Mouse (Mus musculus) adipose tissue, adult 10 weeks (tissue): ENCODE measurements around the gene Xlr5a. TPM values are rescaled to one million over a fixed set of nuclear protein-coding genes. Genes with fewer than 3 reads are reported as not detected.

ENCODE experiments used
- polyA plus RNA-seq: library from polyadenylated mRNA; stranded (reverse); fragments of 350-450 nt; fragmentation: Illumina TruSeq; extraction: RNeasy Lipid Tissue Mini Kit (QIAGEN cat#74804); gene quantifications from one replicate; pipeline ENCODE4 v1.2.3, GENCODE M21; 2014; ENCODE audit warnings: low read depth, low replicate concordance

The Xlr5a gene
- polyA plus RNA-seq: not detected

DNA sequence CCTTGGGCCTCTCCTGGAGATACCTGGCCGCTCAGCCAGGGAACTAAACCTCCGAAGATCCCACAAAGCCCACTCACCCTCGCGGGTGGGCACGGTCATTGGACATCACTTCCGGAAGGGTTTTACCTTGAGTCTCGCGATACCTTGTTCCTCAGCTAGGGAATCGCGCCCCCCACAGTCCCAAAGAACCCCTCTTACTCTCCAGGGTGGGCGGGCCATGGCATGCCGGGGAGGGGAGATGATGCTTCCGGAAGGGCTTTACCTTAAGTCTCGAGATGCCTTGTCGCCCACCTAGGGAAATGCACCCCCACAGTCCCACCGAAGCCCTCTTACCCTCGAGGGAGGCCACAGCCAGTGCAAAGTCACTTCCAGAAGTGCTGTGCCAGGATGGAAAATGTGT lies at the start of gene Xlr5a, which contains the start of gene Xlr5c:
TSS of gene Xlr5a (minus strand) at position 101 of the 400 bp plus-strand sequence.
TSS of gene Xlr5c (minus strand) at position 101 of the 400 bp plus-strand sequence.

GRCm38 (mm10) chrX:73342483-73342895 lies 49.7 kb upstream of the Xlr5a start, which contains the start of gene Zfp275:
Gene Zfp275, plus strand, starts transcription at chrX:73342621.

GRCm38 (mm10) chrX:73336740-73337139 lies 44.0 kb upstream of the Xlr5a start, which contains the start of gene Gm45015:
Gene Gm45015, minus strand, starts transcription at chrX:73336840.

DNA sequence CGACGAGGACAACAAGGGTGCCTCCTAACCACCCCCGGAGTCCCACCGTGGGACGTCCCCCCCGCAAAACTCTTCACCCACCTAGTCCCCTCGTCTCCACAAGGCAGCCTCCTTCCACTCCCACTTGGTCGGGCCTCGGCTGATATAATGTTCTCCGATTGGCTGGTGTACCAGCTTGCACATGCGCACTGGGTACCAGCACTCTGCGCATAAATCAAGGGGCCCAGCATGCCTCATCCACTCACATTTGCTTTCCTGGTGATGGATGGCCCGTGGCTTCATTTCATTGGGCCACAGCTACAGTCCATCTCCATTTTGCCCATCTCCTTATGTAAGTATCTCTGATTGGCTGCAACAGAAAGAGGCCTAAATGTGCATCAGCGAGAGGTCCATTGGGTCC lies 27.5 kb downstream of the Xlr5a start, which contains the start of gene Xlr3c:
TSS of gene Xlr3c (minus strand) at position 121 of the 400 bp plus-strand sequence.

DNA sequence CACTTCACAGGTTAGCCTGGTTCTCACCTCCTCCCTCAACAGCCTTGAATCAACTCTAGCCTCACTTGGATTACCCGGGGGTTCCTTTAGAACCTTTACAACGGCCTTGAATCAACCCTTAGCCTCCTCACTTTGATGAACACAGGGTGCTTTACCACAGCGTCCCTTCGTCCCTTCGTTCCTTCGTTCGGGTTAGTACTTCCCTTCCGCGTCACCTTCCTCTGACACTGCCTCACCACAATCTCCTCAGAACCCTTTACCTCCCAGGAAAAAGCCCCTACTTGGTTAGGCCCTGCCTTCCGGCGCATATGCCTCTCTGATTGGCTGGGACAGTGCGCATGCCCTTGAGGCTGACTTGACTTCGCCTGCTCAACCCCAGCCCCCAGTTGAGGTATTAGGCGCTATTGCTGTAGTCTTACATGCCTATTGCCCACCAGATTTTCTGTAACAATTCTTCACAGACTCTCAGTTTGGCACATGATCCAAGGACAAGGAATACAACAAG lies 49.9 kb downstream of the Xlr5a start, which contains the start of gene Xlr4c:
TSS of gene Xlr4c (minus strand) at position 310 of the 505 bp plus-strand sequence.

DNA sequence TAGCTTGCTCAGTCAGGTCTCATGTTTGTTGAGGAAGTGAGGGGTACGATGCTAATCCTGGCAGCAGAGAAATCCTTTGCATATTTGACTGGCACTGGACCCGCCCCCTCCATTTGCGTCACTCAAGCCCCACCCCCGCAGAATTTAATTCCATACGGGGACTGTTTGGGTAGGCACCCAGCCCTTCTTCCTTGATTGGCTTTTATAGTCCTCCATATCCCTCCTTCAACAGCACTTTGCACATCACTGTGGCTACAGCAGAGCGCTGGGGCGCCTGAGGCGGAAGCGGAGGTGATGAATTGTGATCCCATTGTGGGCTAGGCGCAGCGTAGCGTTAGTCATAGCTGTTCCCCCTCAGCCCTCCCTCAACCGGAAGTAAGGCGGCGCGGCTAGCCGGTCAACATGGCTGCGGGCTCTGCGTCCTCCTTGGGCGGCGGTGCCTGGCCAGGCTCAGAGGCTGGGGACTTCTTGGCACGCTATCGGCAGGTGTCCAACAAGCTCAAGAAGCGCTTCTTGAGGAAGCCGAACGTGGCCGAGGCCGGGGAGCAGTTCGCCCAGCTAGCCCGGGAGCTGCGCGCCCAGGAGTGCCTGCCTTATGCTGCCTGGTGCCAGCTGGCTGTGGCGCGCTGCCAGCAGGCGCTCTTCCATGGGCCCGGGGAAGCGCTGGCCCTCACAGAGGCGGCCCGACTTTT lies 64.7 kb downstream of the Xlr5a start, which contains the start of gene F8a:
TSS of gene F8a (plus strand) at position 378 of the 692 bp plus-strand sequence.

GRCm38 (mm10) chrX:73213819-73214564 lies 78.8 kb downstream of the Xlr5a start, which contains the start of gene Xlr4b:
Gene Xlr4b, plus strand, starts transcription at chrX:73214333.

DNA sequence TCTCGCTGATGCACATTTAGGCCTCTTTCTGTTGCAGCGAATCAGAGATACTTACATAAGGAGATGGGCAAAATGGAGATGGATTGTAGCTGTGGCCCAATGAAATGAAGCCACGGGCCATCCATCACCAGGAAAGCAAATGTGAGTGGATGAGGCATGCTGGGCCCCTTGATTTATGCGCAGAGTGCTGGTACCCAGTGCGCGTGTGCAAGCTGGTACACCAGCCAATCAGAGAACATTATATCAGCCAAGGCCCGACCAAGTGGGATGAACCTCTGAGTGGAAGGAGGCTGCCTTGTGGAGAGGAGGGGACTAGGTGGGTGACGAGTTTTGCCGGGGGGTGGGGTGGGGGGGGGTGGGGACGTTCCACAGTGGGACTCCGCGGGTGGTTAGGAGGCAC lies 100.8 kb downstream of the Xlr5a start, which contains the start of gene Xlr3b:
TSS of gene Xlr3b (plus strand) at position 274 of the 400 bp plus-strand sequence.

GRCm38 (mm10) chrX:73176889-73177288 lies 115.9 kb downstream of the Xlr5a start, which contains the start of gene Spin2d:
Gene Spin2d, minus strand, starts transcription at chrX:73176989.

GRCm38 (mm10) chrX:73149350-73149749 lies 143.4 kb downstream of the Xlr5a start, which contains the start of gene DXBay18:
Gene DXBay18, minus strand, starts transcription at chrX:73149450.

DNA sequence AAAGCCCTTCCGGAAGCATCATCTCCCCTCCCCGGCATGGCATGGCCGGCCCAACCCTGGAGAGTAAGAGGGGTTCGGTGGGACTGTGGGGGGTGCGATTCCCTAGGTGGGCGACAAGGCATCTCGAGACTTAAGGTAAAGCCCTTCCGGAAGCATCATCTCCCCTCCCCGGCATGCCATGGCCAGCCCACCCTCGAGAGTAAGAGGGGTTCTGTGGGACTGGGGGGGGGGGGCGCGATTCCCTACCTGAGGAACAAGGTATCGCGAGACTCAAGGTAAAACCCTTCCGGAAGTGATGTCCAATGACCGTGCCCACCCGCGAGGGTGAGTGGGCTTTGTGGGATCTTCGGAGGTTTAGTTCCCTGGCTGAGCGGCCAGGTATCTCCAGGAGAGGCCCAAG lies 144.3 kb downstream of the Xlr5a start, which contains the start of gene Xlr5b:
TSS of gene Xlr5b (plus strand) at position 301 of the 400 bp plus-strand sequence.

DNA sequence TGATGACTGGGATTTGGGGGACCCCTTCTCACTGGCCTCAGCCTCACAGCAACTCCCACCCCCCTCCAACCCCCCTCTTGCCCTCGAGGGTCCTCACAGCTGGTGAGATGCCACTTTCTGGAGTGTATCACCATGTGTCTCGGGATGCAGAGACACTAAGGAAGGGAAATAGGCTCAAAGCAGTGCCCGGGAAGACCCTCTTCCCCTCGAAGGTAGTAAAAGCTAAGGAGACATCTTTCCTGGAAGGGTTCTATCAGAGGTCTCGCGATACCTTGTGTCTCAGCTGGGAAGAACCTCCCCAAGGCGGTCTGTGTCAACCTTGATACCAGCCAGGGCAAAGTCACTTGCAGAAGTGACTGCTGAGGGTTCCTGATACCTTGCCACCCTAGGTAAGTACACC lies 176.0 kb downstream of the Xlr5a start, which contains the start of gene Gm14685:
TSS of gene Gm14685 (plus strand) at position 301 of the 400 bp plus-strand sequence.

GRCm38 (mm10) chrX:73096941-73097508 lies 195.8 kb downstream of the Xlr5a start, which contains the start of gene Xlr3a:
Gene Xlr3a, minus strand, starts transcription at chrX:73097095.

GRCm38 (mm10) chrX:73082267-73083055 lies 210.3 kb downstream of the Xlr5a start, which contains the start of gene Xlr4a:
Gene Xlr4a, minus strand, starts transcription at chrX:73082478.

GRCm38 (mm10) chrX:73064415-73064793 lies 228.4 kb downstream of the Xlr5a start, which contains the start of gene Pnma3:
Gene Pnma3, plus strand, starts transcription at chrX:73064787.

Other genes with a start within 250 kb of the Xlr5a start
- gene Pnma3, start 228.2 kb downstream of the Xlr5a start, polyA plus RNA-seq: not detected
- 24.2 TPM for gene Xlr4a, start 210.5 kb downstream of the Xlr5a start, polyA plus RNA-seq
- 4.9 TPM for gene Xlr3a, start 195.9 kb downstream of the Xlr5a start, polyA plus RNA-seq
- not detected for gene Gm14685, start 175.9 kb downstream of the Xlr5a start, polyA plus RNA-seq
- 0.25 TPM for gene Xlr5b, start 144.2 kb downstream of the Xlr5a start, polyA plus RNA-seq
- 2.2 TPM for gene DXBay18, start 143.5 kb downstream of the Xlr5a start, polyA plus RNA-seq
- not detected for gene Spin2d, start 116.0 kb downstream of the Xlr5a start, polyA plus RNA-seq
- 4.5 TPM for gene Xlr3b, start 100.8 kb downstream of the Xlr5a start, polyA plus RNA-seq
- gene Xlr4b, start 78.6 kb downstream of the Xlr5a start, polyA plus RNA-seq: 3.8 TPM
- 7.4 TPM for gene F8a, start 64.7 kb downstream of the Xlr5a start, polyA plus RNA-seq
- 3.9 TPM for gene Xlr4c, start 49.8 kb downstream of the Xlr5a start, polyA plus RNA-seq
- 0.68 TPM for gene Xlr3c, start 27.6 kb downstream of the Xlr5a start, polyA plus RNA-seq
- not detected for gene Xlr5c, start within 50 bp of the Xlr5a start, polyA plus RNA-seq
- not detected for gene Gm45015, start 43.9 kb upstream of the Xlr5a start, polyA plus RNA-seq
- gene Zfp275, start 49.6 kb upstream of the Xlr5a start, polyA plus RNA-seq: 18.0 TPM
- not detected for gene Gm18336, start 105.8 kb upstream of the Xlr5a start, polyA plus RNA-seq
- gene Zfp92, start 118.1 kb upstream of the Xlr5a start, polyA plus RNA-seq: 0.10 TPM
- 2.0 TPM for gene Trex2, start 142.4 kb upstream of the Xlr5a start, polyA plus RNA-seq
- gene Haus7, start 166.1 kb upstream of the Xlr5a start, polyA plus RNA-seq: 19.9 TPM
- 271 TPM for gene Bgn, start 190.6 kb upstream of the Xlr5a start, polyA plus RNA-seq
- 54.7 TPM for gene Atp2b3, start 210.1 kb upstream of the Xlr5a start, polyA plus RNA-seq